Mouse (Mus musculus): Measurements from ENCODE around the gene Card19. TPM values are rescaled to one million over a fixed set of nuclear protein-coding genes. Genes with fewer than 3 reads are reported as not detected.

Card19 gene
- total RNA-seq, 2 experiments from 2014 or later, result 124 to 139 TPM

- no peak for DNase-seq (ENCODE audit: low spot score)
Measured at GRCm38 (mm10) chr13:49233792-49234572, 18.1 kb upstream of the Card19 start.

DNA sequence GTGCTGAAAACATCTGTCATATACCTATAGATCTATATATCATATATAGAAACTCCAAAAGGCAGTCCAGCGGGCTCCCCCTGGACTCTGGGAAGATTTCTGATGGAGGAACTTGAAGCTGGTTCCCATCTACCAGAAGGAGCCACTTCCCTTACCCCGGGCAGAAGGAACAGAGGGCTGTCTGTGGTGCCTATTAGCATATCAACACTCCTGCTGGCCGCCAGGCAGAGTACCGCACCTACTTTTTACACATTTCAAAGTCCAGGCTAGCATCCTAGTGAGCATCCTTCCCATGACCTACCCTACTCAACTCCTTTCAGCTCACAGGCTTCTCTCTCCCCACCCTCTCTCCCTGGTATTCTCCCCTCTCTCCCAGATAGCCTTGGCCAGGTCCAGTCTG lies 9.8 kb upstream of the Card19 start:
- DNase-seq (ENCODE audit: low spot score), result no peak

- DNase-seq (ENCODE audit: low spot score), result no peak
Measured at GRCm38 (mm10) chr13:49225159-49225558, 9.3 kb upstream of the Card19 start.

DNA sequence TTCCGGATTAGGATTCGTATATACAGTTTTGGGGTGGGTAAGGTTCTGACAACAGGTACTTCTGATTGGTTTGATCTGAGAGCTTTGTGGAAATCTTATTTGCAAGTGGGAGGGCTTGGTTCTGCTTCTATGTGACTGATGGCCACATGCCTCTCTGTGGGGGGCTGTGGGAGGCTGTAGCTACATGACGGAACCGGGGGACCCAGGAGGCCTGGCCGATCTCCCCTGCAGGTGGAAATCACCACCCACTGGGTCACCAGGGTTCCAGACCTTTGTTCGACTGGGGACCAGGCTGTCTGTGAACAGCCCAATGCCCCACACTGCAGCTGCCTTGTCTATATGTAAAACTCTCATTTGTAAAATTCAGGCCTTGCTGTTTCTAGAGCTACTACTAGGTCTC lies 8.9 kb upstream of the Card19 start:
- DNase-seq (ENCODE audit: low spot score), result no peak

DNA sequence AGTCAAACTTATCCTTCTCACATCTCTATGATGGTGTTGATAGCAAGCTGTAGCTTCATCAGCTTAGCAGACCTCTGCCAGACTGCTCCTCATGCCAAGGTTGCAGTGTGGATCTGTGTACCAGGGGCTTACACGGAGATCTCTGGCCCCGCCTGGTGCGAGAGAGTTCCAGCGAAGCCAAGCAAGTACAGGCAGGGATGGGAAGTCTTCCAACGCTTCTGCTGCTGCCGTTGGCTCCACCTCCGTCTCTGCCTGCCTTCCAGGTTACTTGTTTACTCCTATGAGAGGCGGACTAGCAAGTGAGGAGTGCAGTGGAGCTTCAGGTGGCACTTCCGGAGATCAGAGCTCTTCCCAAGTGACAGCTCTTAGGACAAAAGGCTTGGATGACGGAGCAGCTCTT lies 8.5 kb upstream of the Card19 start:
- DNase-seq (ENCODE audit: low spot score), result peak; percentile 37

DNA sequence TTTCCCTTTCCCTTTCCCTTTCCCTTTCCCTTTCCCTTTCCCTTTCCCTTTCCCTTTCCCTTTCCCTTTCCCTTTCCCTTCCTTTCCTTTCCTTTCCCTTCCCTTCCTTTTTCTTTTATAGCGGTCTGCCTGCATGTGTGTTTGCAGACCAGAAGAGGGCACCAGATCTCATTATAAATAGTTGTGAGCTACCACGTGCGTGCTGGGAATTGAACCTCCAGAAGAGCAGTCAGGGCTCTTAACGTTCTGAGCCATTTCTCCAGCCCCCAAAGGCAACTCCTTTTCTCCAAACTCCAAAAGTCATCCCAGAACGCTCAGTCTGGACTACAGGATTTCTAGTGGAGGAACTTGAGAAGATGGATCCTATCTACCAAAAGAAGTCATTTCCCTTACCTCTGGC lies 5.1 kb upstream of the Card19 start:
- DNase-seq (ENCODE audit: low spot score), result no peak

- no peak for DNase-seq (ENCODE audit: low spot score)
Measured at GRCm38 (mm10) chr13:49219367-49219766, 3.5 kb upstream of the Card19 start.

DNA sequence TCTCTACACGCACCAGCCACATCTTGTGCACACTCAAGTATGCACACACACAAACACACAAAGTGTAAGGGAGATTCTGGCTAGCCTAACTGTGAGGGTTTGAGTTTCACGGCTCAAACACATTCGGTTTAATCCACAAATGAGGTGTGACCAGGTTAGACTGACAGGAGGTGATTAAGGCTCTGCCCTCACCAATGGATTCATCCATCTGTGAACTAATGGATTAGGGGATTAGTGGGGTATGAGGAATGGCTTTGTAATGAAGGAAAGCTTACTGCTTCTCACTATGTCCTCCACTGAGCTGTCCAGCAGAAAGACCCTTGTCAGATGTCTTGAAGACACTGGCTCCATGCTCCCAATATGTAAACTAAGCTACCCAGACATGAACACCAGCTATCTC lies 2.8 kb upstream of the Card19 start:
- no peak for DNase-seq (ENCODE audit: low spot score)

GRCm38 (mm10) chr13:49216808-49217561 lies 1.1 kb upstream of the Card19 start:
- DNase-seq (ENCODE audit: low spot score), result peak; percentile 43

- DNase-seq (ENCODE audit: low spot score), result no peak
Measured at GRCm38 (mm10) chr13:49216220-49216552, 349 bp upstream of the Card19 start.

GRCm38 (mm10) chr13:49215128-49215503 lies 721 bp downstream of the Card19 start:
- no peak for DNase-seq (ENCODE audit: low spot score)

GRCm38 (mm10) chr13:49214454-49214853 lies 1.4 kb downstream of the Card19 start:
- DNase-seq (ENCODE audit: low spot score), result no peak

DNA sequence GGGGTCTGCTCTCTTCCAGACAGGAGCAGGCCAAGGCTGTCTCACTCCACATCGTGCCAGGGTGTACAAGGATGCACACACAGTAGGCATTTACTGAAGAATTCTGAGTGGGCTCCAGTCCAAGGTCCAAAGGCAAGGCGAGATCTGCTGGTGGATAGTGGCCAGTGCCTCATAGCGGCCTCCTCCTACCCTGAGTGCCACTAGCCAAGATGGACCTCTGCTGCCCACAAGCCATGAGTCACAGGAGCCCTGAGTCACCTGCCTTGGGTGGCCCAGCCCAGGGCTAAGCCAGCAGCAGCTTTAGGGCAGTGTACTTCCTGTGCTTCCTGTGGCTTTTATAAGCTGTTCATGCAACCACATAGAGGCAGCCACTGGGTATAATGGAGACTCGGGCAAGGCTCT lies 2.3 kb downstream of the Card19 start:
- peak; percentile 57 for DNase-seq (ENCODE audit: low spot score)

- no peak for DNase-seq (ENCODE audit: low spot score)
Measured at GRCm38 (mm10) chr13:49212711-49213500, 2.9 kb downstream of the Card19 start.

DNA sequence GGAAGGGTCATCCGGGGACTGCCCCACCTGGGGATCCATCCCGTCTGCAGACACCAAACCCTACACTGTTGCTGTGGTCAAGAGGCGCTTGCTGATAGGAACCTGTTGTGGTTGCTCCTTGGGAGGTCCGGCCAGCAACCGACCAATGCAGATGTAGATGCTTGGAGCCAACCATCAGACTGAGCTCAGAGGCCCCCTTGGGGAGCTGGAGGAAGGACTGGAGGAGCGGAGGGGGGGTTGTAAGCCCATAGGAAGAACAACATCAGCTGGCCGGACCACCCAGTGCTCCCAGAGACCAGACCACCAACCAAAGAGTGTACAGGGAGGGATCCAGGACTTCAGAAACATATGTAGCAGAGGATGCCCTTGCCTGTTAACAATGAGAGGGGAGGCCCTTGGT lies 6.5 kb downstream of the Card19 start:
- DNase-seq (ENCODE audit: low spot score), result no peak

DNA sequence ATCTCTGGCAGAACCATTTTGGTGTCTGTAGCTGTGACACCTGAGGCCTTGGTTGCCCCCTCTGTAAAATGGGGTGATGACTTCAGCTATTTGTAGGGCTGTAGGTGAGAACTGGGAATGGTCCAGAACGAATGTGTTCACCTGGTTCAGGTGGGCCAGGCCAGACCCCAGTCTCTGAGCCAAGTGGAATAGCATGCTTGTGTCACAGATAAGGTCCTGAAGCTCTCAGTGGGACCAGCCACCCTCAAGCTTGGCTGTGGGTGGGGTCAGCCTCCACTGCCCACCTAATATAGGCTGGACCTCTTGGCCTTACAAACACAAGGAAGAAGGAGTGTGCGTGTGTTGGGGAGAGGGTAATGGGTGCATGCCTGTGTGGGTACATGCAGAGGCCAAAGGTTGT lies 9.5 kb downstream of the Card19 start:
- DNase-seq (ENCODE audit: low spot score), result no peak

- peak; percentile 83 for DNase-seq (ENCODE audit: low spot score)
Measured at GRCm38 (mm10) chr13:49205381-49205998, 10.3 kb downstream of the Card19 start.

DNA sequence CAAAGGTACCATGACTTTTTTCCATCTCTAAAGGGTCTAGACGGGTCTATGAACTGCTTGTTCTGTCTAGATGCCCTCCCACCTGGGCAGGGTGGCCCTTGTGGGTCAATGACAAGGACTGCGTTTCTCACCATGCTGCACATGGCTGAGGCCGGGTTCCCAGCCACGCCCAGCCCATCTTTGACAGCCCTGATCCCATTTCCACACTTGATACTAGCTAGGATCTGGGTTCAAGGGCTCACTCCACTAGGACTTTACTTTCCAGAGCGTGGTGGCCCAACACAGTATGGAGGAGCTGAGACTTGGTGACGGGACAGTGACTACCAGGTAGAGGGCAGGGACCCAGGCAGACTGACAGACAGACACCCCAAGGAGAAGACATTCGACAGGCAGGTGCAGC lies 13.3 kb downstream of the Card19 start:
- no peak for DNase-seq (ENCODE audit: low spot score)

GRCm38 (mm10) chr13:49200688-49201087 lies 15.1 kb downstream of the Card19 start:
- DNase-seq (ENCODE audit: low spot score), result no peak

GRCm38 (mm10) chr13:49199891-49200290 lies 15.9 kb downstream of the Card19 start:
- DNase-seq (ENCODE audit: low spot score), result no peak

- no peak for DNase-seq (ENCODE audit: low spot score)
Measured at GRCm38 (mm10) chr13:49198734-49199133, 17.1 kb downstream of the Card19 start.

DNA sequence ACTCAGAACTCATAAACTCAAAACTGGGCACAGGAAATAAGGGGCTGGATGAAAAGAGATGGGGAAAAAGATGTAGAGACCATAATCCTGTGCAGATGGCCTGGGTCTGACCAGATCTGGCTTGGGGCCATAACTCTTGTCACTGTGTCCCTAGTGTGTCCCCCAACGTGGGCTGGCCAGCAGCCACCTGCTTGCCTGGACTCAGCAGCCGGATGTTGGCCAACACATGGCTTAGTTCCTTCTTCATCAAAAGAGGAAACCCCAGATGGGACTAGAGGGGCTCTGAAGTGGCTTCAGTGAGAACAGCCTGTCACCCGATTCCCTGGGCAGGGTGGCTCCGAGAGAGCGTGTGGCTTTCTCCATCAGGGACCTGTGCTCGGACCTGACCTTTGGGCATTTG lies 19.1 kb downstream of the Card19 start:
- DNase-seq (ENCODE audit: low spot score), result peak; percentile 33

Data from gastrocnemius, adult 18-20 months (tissue).